20 mouse cellular contexts compared by ENCODE assay signal in the genomic region with DNA sequence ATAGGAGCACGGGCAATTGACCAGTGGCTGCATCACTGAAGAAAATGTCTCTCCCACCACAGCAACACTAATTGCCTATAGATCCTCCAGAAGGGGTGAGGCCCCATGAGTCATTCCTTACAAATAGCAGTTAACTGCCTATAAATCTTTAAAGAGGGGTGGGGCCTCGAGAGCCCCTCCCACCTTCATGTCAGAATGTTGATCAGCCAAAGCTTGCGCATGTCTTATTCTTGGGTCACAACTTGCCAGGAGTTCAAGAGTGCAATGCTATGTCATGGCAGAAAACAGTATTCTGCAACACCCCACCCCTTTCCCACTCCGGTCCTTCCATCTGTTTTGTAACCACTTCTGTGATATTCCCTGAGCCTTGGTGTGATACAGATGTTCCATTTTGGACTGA. TPM values are rescaled to one million over a fixed set of nuclear protein-coding genes. Genes with fewer than 3 reads are reported as not detected.
"Had no signal": no experiment of that assay in that cellular context is flagged by ENCODE, and none has a peak within 500 bp of the region (broad histone marks: within the 10 kb centered on the region; RNA-seq: fewer than 3 reads in every experiment).

No protein-coding gene starts in this region.

- DNase-seq: kidney, adult 11 months; kidney, adult 9 months; kidney, postnatal 36 days; left cerebral cortex, postnatal 4 days; lung, adult 18-20 months; lung, postnatal 36 days; right cerebral cortex, adult 18-20 months; right cerebral cortex, postnatal 25 days; thymus, postnatal 36 days had no signal

- H3K27me3 ChIP-seq: limb, embryonic 13.5 days; midbrain, embryonic 15.5 days had no signal

- H3K36me3 ChIP-seq: limb, embryonic 13.5 days; midbrain, embryonic 15.5 days had no signal

- H3K4me1 ChIP-seq: midbrain, embryonic 15.5 days had no signal

- H3K9me3 ChIP-seq: limb, embryonic 13.5 days; midbrain, embryonic 15.5 days had no signal

- ATAC-seq: midbrain, embryonic 15.5 days had no signal

- H3K9ac ChIP-seq: limb, embryonic 13.5 days; liver, embryonic 14.5 days; midbrain, embryonic 15.5 days had no signal

- H3K4me3 ChIP-seq: limb, embryonic 13.5 days; midbrain, embryonic 15.5 days had no signal

- H3K4me2 ChIP-seq: limb, embryonic 13.5 days; midbrain, embryonic 11.5 days; midbrain, embryonic 15.5 days had no signal

- H3K27ac ChIP-seq: kidney, postnatal 0 days; limb, embryonic 13.5 days; liver, embryonic 14.5 days; midbrain, embryonic 15.5 days had no signal

RNA-seq across cellular contexts. Expression of gene Gm49337, which starts 33.3 kb away (rescaled TPM):
- polyA plus RNA-seq: kidney, postnatal 0 days; limb, embryonic 13.5 days; liver, adult 2 months; liver, embryonic 14.5 days; lung, embryonic 16.5 days; midbrain, embryonic 11.5 days; midbrain, embryonic 15.5 days; neural tube, embryonic 14.5 days; small intestine, adult 2 months; stomach, embryonic 14.5 days; thymus, postnatal 0 days had no signal

RNA-seq across cellular contexts. Expression of gene 1700042G07Rik, which starts 33.4 kb away (rescaled TPM):
- polyA plus RNA-seq: kidney, postnatal 0 days; limb, embryonic 13.5 days; liver, adult 2 months; liver, embryonic 14.5 days; lung, embryonic 16.5 days; midbrain, embryonic 11.5 days; midbrain, embryonic 15.5 days; neural tube, embryonic 14.5 days; small intestine, adult 2 months; stomach, embryonic 14.5 days; thymus, postnatal 0 days had no signal

RNA-seq across cellular contexts. Expression of gene Tspan1, which starts 39.1 kb away (rescaled TPM):
- polyA plus RNA-seq: liver, embryonic 14.5 days; midbrain, embryonic 11.5 days had no signal
